Mouse (Mus musculus): Measurements from ENCODE around the gene Hoxd11. TPM values are rescaled to one million over a fixed set of nuclear protein-coding genes. Genes with fewer than 3 reads are reported as not detected.

Gene Hoxd11
- polyA plus RNA-seq, 1 experiment from 2014 or later, result 59.6 TPM

GRCm38 (mm10) chr2:74699664-74700545 is 20.5 kb downstream of the Hoxd11 start:
- Histone ChIP-seq H3K4me2 (ENCODE audit: low read depth, severe bottlenecking) (peak overlapping the region; percentile 93), H3K36me3 (ENCODE audit: control insufficient read depth, insufficient read depth, low read length) (no peaks in the 10 kb centered on the region), H3K9ac (ENCODE audit: low read length) (peak overlapping the region; percentile 97), H3K4me3 (ENCODE audit: low read depth, low read length) (peak overlapping the region; percentile 71), H3K27ac (replicated peaks; ENCODE audit: low read depth, low read length) (peak overlapping the region; percentile 98), H3K27me3 (ENCODE audit: control insufficient read depth, insufficient read depth, low read length) (no peaks in the 10 kb centered on the region; the same call in 1 of the 2 replicates), H3K9me3 (ENCODE audit: control insufficient read depth, low read length) (no peaks in the 10 kb centered on the region), H3K4me1 (ENCODE audit: control insufficient read depth, insufficient read depth, low read length) (peaks cover 42% of the 10 kb centered on the region)
- DNase-seq (ENCODE audit: low spot score) (peak; percentile 68), ATAC-seq (ENCODE audit: insufficient number of reproducible peaks, low FRiP score, low TSS enrichment, low read depth) (no peak)
- WGBS, result 4% methylated on average over 23 of the region's 23 CpGs

GRCm38 (mm10) chr2:74700546-74701112 is 21.3 kb downstream of the Hoxd11 start:
- ATAC-seq (ENCODE audit: insufficient number of reproducible peaks, low FRiP score, low TSS enrichment, low read depth) (no peak), DNase-seq (ENCODE audit: low spot score) (no peak)
- H3K4me3 ChIP-seq (ENCODE audit: low read depth, low read length), result peak overlapping the region; percentile 71
- no peaks in the 10 kb centered on the region for H3K9me3 ChIP-seq (ENCODE audit: control insufficient read depth, low read length)
- no peaks in the 10 kb centered on the region; the same call in 1 of the 2 replicates for H3K27me3 ChIP-seq (ENCODE audit: control insufficient read depth, insufficient read depth, low read length)
- H3K4me1 ChIP-seq (ENCODE audit: control insufficient read depth, insufficient read depth, low read length), result peaks cover 36% of the 10 kb centered on the region
- peak overlapping the region; percentile 98 for H3K27ac ChIP-seq (replicated peaks; ENCODE audit: low read depth, low read length)
- H3K4me2 ChIP-seq (ENCODE audit: low read depth, severe bottlenecking), result peak overlapping the region; percentile 93
- 2% methylated on average over 22 of the region's 22 CpGs for WGBS
- H3K9ac ChIP-seq (ENCODE audit: low read length), result peak overlapping the region; percentile 97
- no peaks in the 10 kb centered on the region for H3K36me3 ChIP-seq (ENCODE audit: control insufficient read depth, insufficient read depth, low read length)

- 7% methylated on average over 17 of the region's 17 CpGs for WGBS
- peak overlapping the region; percentile 37 for H3K4me2 ChIP-seq (ENCODE audit: low read depth, severe bottlenecking)
These were observed 22.8 kb downstream of the Hoxd11 start for GRCm38 (mm10) chr2:74701949-74702819.

GRCm38 (mm10) chr2:74702820-74703219 is 23.5 kb downstream of the Hoxd11 start:
- no peaks in the 10 kb centered on the region for H3K27me3 ChIP-seq (ENCODE audit: control insufficient read depth, insufficient read depth, low read length)
- WGBS, result 11% methylated on average over 6 of the region's 6 CpGs
- DNase-seq (ENCODE audit: low spot score) (no peak), ATAC-seq (ENCODE audit: insufficient number of reproducible peaks, low FRiP score, low TSS enrichment, low read depth) (no peak)
- H3K9me3 ChIP-seq (ENCODE audit: control insufficient read depth, low read length), result no peaks in the 10 kb centered on the region
- no peak overlapping the region for H3K4me2 ChIP-seq (ENCODE audit: low read depth, severe bottlenecking)
- H3K4me3 ChIP-seq (ENCODE audit: low read depth, low read length), result no peak overlapping the region
- H3K36me3 ChIP-seq (ENCODE audit: control insufficient read depth, insufficient read depth, low read length), result no peaks in the 10 kb centered on the region
- H3K27ac ChIP-seq (replicated peaks; ENCODE audit: low read depth, low read length), result no peak overlapping the region
- peaks cover 24% of the 10 kb centered on the region for H3K4me1 ChIP-seq (ENCODE audit: control insufficient read depth, insufficient read depth, low read length)
- no peak overlapping the region for H3K9ac ChIP-seq (ENCODE audit: low read length)

More at GRCm38 (mm10) chr2:74701949-74702819, 22.8 kb downstream of the Hoxd11 start:
- no peak overlapping the region for H3K9ac ChIP-seq (ENCODE audit: low read length)
- H3K27me3 ChIP-seq (ENCODE audit: control insufficient read depth, insufficient read depth, low read length), result no peaks in the 10 kb centered on the region
- ATAC-seq (ENCODE audit: insufficient number of reproducible peaks, low FRiP score, low TSS enrichment, low read depth) (no peak), DNase-seq (ENCODE audit: low spot score) (peak; percentile 92)
- no peak overlapping the region for H3K27ac ChIP-seq (replicated peaks; ENCODE audit: low read depth, low read length)
- no peak overlapping the region for H3K4me3 ChIP-seq (ENCODE audit: low read depth, low read length)
- peaks cover 25% of the 10 kb centered on the region for H3K4me1 ChIP-seq (ENCODE audit: control insufficient read depth, insufficient read depth, low read length)
- no peaks in the 10 kb centered on the region for H3K36me3 ChIP-seq (ENCODE audit: control insufficient read depth, insufficient read depth, low read length)
- H3K9me3 ChIP-seq (ENCODE audit: control insufficient read depth, low read length), result no peaks in the 10 kb centered on the region

DNA sequence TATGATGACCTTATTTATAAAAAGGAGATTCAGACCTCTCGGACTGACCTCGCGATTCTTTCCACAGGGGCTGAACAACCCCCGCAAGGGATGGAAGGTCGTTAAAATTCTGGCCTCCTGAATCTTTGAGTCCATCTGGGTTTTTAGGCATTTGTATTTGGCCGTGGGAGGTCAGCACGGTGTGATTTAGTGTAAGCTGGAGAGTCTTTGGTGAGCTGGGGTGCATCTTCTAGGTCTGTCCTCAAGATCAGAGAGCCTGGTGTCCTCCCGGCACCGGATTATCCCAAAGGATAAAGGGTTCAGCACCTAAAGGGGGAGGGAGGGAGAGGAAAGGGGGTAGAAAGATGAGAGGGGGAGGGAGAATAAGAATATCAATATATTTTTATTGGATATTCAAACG is 24.0 kb downstream of the Hoxd11 start:
- Histone ChIP-seq H3K36me3 (ENCODE audit: control insufficient read depth, insufficient read depth, low read length) (no peaks in the 10 kb centered on the region), H3K27me3 (ENCODE audit: control insufficient read depth, insufficient read depth, low read length) (no peaks in the 10 kb centered on the region), H3K4me2 (ENCODE audit: low read depth, severe bottlenecking) (peak overlapping the region; percentile 92; the same call in 1 of the 2 replicates), H3K9ac (ENCODE audit: low read length) (no peak overlapping the region), H3K4me1 (ENCODE audit: control insufficient read depth, insufficient read depth, low read length) (peaks cover 27% of the 10 kb centered on the region), H3K4me3 (ENCODE audit: low read depth, low read length) (no peak overlapping the region; the same call in 1 of the 2 replicates), H3K9me3 (ENCODE audit: control insufficient read depth, low read length) (no peaks in the 10 kb centered on the region), H3K27ac (replicated peaks; ENCODE audit: low read depth, low read length) (no peak overlapping the region)
- no peak for ATAC-seq (ENCODE audit: insufficient number of reproducible peaks, low FRiP score, low TSS enrichment, low read depth)
- DNase-seq (ENCODE audit: low spot score), result peak; percentile 49
- 3% methylated on average over 10 of the region's 10 CpGs for WGBS

GRCm38 (mm10) chr2:74703720-74704392 is 24.5 kb downstream of the Hoxd11 start:
- WGBS, result 1% methylated on average over 26 of the region's 26 CpGs
- H3K9me3 ChIP-seq (ENCODE audit: control insufficient read depth, low read length), result no peaks in the 10 kb centered on the region
- peak overlapping the region; percentile 55 for H3K4me3 ChIP-seq (ENCODE audit: low read depth, low read length)
- peak overlapping the region; percentile 92 for H3K4me2 ChIP-seq (ENCODE audit: low read depth, severe bottlenecking)
- peak overlapping the region; percentile 99 for H3K27ac ChIP-seq (replicated peaks; ENCODE audit: low read depth, low read length)
- peaks cover 33% of the 10 kb centered on the region for H3K4me1 ChIP-seq (ENCODE audit: control insufficient read depth, insufficient read depth, low read length)
- ATAC-seq (ENCODE audit: insufficient number of reproducible peaks, low FRiP score, low TSS enrichment, low read depth) (no peak), DNase-seq (ENCODE audit: low spot score) (peak; percentile 66)
- peak overlapping the region; percentile 96 for H3K9ac ChIP-seq (ENCODE audit: low read length)
- no peaks in the 10 kb centered on the region for H3K36me3 ChIP-seq (ENCODE audit: control insufficient read depth, insufficient read depth, low read length)
- no peaks in the 10 kb centered on the region for H3K27me3 ChIP-seq (ENCODE audit: control insufficient read depth, insufficient read depth, low read length)

DNA sequence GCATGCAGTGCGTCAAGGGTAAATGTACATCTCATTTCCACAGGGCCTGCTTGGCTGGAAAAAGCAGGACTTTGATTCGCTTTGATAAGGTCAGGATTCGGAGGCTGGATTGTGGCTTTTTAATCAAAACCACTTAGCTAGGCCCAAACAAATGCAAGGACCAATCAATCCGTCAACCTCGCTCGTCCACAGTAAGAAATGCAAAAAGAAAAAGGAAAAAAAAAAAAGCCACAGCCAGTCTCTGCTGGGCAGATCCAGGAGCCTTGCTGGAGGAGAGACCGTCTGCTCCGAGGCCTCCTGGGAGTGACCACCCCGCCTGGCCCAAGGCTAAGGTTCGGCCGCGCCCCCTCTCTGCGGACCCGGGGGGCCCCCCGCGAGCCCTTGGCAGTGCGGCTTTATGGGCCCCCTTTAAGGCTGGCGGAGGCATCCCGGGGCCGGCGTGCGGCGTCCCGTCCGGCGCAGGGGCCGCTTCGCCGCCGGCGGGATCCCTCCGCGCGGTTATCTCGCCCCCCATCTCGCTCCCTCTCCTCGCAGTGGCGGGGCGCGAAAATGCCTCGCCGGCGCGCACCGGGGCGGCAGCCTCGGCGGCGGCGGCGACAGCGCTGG is 25.1 kb downstream of the Hoxd11 start, which contains the start of gene Hoxd8:
Gene Hoxd8, plus strand, starts transcription at position 223 of the 606 bp plus-strand sequence.
- Histone ChIP-seq H3K9ac (ENCODE audit: low read length) (peak within 1 kb of the TSS; percentile 96), H3K9me3 (ENCODE audit: control insufficient read depth, low read length) (no peaks in the 10 kb centered on the region), H3K4me2 (ENCODE audit: low read depth, severe bottlenecking) (peak within 1 kb of the TSS; percentile 92), H3K4me3 (ENCODE audit: low read depth, low read length) (peak within 1 kb of the TSS; percentile 55), H3K4me1 (ENCODE audit: control insufficient read depth, insufficient read depth, low read length) (peaks cover 31% of the 10 kb centered on the region), H3K36me3 (ENCODE audit: control insufficient read depth, insufficient read depth, low read length) (no peaks in the 10 kb centered on the region), H3K27me3 (ENCODE audit: control insufficient read depth, insufficient read depth, low read length) (no peaks in the 10 kb centered on the region), H3K27ac (replicated peaks; ENCODE audit: low read depth, low read length) (peak within 1 kb of the TSS; percentile 99)
- ATAC-seq (ENCODE audit: insufficient number of reproducible peaks, low FRiP score, low TSS enrichment, low read depth) (0 out of 2 replicates have a peak, but pooled peaks have one; percentile 18), DNase-seq (ENCODE audit: low spot score) (peak; percentile 88)
- under 1% methylated on average over 40 of the region's 52 CpGs for WGBS

Data from limb, embryonic 11.5 days (tissue).